Mouse (Mus musculus) kidney, postnatal 36 days (tissue): ENCODE data around the gene Enox1.
"Not testable (repeated sequence)": the region's sequence is repeated elsewhere in the genome, so short reads cannot be mapped to it uniquely, and the experiment has no call there.

Experiments
- DNase-seq, 2 experiments: peaks; one replicate each; pipeline ENCODE4 v3.0.0; 2021 to 2022; ENCODE audit warnings: mixed read lengths in 2 of 2

Enox1 gene

DNA sequence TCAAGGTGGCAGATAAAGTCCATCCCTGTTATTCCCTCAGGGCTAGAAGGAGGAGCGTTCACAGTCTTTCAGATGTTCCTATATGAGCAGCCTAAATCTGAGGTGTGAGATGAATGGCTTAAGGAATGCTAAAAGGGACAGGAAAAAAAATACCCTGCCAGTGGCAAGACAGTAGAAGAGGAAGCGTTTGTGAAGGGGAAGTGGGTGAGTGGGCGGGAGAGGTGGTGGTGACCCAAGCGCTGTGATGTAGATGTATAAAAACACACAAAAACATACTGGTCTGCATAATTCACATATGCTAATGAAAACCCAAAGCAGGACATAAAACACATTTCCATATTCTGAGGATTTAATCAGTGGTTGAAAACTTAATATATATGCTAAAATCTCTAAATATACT is 367.7 kb downstream of the Enox1 start:
- DNase-seq: no peak

- DNase-seq: no peak
These were observed 369.7 kb downstream of the Enox1 start for GRCm38 (mm10) chr14:77526262-77526661.

GRCm38 (mm10) chr14:77529201-77529600 is 372.6 kb downstream of the Enox1 start:
- no peak for DNase-seq

GRCm38 (mm10) chr14:77529621-77530020 is 373.1 kb downstream of the Enox1 start:
- DNase-seq: no peak

- peak; percentile 2 to 18 for DNase-seq
These were observed 377.1 kb downstream of the Enox1 start for GRCm38 (mm10) chr14:77533638-77534037.

DNA sequence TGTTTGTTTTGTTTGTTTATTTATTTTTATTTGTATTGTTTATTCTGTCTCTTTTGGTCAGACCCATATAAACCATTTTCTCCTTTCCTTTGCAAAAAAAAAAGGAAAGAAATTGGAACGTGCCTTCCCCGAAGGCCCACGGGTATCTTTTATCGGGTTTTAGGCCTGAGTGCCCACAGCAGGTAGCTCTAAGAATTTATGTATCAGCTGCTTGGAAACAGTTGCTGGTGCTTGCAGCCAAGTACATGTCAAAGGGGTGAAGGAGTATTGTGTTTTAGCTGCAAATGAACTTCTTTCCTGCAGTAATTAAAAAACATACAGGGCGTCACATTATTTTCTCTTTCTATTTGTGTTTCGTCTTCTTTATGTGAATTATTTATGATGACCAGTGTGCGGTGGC is 377.6 kb downstream of the Enox1 start:
- no peak for DNase-seq

DNA sequence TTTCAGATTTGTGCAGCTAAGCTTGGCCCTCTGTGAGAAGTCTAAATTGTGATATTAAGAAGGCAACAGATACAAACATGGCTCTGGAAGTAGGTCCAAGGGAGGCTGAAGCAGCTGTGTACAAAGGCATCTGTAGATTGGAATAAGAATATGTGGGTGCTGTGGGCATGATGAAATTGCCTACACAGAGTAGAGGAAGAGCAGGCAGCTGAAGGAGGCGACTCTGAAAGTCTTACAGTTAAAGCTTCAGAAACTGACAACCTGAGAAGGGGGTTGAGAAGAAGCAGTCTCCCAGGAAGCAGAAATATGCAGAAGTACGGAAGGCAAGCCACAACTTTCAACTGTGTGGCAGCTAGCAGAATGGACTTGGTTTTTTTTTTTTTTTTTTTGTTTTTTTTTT is 380.0 kb downstream of the Enox1 start:
- DNase-seq: no peak

GRCm38 (mm10) chr14:77539563-77539962 is 383.0 kb downstream of the Enox1 start:
- DNase-seq: not testable (repeated sequence)

GRCm38 (mm10) chr14:77541925-77542324 is 385.4 kb downstream of the Enox1 start:
- no peak for DNase-seq

- DNase-seq: peak; percentile 7 to 40
These were observed 390.1 kb downstream of the Enox1 start for GRCm38 (mm10) chr14:77546531-77547274.

DNA sequence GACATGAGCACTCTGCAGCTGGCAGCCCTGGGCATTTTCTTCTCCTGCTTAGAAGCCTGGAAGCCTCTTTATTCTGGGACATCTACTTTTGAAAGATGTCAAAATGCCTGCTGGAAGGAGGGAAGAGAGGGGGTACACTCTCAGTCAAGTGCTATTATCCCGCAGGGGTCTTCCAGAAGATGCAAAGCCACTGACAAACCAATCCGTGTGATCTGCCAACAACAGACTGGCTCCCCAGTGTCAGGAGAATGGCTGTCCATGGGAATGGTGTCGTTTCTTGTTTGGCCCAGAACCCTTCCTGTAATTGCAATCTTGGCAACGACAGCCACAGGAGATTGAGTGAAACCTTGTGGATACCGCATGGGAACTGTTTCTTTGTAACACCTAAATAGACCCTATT is 390.8 kb downstream of the Enox1 start:
- no peak for DNase-seq

DNA sequence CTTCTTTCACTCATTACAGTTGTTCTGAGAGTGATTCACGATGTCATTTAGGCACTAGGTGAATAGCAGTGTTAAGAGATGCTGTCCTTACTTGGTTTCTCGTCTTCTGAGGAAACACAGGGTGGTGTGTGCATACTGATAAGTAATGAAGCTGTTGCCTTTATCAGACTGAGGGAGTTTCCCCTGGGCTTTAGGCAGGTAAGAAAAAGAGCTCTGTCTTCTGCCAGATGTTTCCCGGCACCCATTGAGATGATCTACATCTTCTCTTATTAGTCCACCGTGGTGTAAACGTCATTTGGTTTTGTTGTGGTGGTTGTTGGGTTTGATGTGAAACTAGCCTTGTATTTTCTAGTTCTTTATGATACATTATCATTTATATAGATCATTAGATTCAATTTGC is 392.4 kb downstream of the Enox1 start:
- no peak for DNase-seq

- DNase-seq: no peak
These were observed 401.0 kb downstream of the Enox1 start for GRCm38 (mm10) chr14:77557446-77558070.

DNA sequence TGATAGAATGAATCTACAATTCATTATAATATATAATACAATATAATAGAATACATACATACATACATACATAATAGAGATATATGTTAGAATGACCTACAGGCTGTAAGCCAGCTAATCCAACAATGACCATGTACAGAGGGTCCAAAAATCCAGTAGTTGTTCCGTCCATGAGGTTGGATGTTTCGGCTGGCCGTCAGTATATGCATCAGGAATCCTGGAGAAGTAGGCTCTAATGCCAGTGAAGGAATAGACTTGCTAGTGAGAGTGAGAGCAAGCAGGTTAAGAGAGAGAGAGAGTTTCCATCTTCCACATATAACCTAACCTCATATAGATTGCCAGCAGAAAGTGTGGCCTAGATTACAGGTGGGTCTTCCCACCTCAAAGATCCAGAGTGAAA is 402.3 kb downstream of the Enox1 start:
- no peak for DNase-seq

DNA sequence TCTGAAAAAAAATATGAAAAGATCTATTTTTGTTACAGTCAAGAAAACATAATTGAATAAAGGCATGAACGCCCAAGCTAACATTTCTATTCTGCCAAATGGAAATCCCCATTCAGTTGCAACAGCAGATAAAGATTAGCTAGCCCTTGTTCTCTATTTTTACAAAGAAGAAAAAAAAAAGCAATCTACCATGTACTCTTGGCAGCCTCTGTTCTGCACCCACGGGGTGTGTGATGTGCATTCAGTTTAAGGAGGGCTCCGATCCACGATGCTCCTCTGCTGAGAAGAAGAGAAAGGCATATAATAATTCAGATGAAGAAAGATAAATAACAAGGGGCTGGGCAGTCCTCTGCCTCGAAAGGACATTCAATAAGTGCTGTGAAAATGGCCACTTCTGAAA is 403.2 kb downstream of the Enox1 start:
- no peak for DNase-seq

DNA sequence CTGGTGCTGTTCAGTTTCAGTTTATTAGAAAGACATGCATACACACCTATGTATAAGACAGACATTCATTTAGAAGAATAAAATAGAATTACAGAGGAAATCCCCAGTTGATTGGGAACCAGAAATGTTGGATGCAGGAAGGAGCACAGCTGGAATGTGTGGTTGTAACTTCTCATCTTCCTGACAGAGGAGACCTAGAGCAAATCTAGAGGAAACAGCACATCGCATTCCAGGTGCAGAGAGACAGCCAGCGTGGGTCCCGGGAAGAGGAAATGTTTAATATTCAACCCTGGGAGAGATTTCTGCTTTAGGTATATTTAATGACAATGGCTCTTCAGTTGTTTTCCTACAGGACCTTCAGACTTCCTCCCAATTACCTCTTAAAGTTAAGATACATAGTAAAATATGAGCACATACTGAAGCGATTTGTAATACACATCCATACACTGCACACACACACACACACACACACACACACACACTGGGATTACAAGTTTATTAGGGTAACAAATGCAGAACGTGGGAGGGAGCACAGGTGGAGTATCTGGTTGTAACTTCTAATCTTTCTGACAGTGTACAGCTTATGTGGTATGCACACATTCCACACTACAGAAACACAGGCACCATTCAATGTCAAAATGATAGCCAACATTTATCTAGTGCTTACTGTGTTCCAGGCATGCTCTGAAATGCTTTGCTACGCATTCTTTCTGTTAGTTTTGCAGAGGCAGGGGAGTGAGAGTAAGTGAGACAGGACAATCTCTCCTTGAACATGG is 405.4 kb downstream of the Enox1 start:
- DNase-seq: no peak

DNA sequence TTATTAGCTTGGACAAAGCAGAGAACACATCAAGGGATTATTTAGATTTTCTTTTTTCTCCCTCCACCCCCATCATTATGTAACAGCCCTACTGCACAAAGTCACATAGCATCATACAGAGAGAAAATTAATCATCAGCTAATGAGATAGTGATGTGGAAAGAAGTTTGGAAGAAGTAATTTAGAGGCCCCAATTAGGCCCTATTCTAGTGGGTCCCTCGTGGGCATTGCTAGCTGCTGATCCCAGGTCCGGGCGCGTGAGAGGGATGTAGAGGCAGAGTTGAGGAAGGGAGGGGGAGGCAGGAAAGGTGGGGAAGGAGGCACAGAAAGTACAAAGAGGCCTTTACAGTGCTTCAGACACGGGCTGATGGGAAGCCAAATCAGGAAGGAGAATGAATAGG is 407.4 kb downstream of the Enox1 start:
- no peak for DNase-seq

GRCm38 (mm10) chr14:77567120-77567519 is 410.6 kb downstream of the Enox1 start:
- DNase-seq: no peak

DNA sequence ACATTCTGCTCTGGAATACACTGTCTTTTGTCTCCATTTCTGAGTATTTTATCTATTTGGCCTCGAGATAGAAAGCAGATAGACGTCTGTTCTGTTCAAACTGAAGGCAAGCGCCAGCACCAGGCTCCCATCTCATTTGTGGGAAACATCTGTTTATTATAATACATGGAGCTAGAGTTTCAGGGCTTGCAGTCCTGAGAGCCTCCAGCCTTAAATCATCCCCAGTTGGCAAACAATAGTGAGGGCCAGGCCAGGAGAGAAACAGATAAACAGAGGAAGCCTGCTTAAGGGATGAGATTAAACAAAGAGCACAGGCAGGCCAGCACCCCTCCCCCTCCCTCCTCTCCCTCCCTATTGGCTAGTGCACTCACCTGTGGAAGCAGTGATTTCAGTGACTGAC is 417.9 kb downstream of the Enox1 start:
- no peak for DNase-seq

DNA sequence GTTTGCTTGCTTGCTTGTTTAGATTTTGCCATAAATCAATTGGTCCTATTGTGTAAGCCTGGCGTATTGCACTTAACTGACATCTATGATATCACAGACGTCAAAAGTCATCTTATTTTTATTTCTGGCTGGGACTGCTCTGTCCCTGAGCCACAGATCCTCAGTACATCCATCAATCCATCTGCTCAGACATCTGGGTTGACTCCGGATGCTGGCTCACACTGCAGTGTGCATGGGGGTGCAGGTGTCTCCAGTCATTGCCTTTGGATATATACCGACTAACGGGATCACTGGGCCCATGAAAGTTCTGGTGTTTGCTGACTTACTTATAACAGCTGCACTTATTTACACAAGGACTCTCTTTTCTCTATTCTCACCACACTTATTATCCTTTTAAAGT is 419.8 kb downstream of the Enox1 start:
- DNase-seq: no peak

- DNase-seq: no peak
These were observed 421.1 kb downstream of the Enox1 start for GRCm38 (mm10) chr14:77577481-77578251.

DNA sequence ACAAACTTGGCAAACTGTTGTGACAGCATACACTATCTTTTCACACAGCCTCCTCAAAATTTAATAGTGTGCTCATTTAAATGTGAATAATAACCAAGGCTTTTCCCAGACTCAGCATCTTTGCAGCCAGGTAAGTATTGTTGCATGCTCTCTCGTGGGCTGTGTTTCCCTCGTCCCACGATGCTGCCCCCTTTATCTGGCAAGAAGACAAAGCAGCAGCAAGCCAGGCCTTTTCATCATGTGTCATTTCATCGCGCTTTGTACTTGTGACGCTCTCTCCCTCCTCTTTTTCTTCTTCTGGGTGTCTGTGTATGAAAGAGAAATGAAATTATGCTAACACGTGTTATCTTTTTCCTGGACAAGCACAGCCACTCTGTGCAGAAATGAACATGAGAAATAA is 421.8 kb downstream of the Enox1 start:
- DNase-seq: no peak
